Mouse (Mus musculus): ENCODE measurements around the gene Pinlyp. TPM values are rescaled to one million over a fixed set of nuclear protein-coding genes. Genes with fewer than 3 reads are reported as not detected.

Gene Pinlyp
- 0.44 TPM in 1 of 2 replicates, not detected in the other for polyA plus RNA-seq (2012; ENCODE audit: low replicate concordance)

DNA sequence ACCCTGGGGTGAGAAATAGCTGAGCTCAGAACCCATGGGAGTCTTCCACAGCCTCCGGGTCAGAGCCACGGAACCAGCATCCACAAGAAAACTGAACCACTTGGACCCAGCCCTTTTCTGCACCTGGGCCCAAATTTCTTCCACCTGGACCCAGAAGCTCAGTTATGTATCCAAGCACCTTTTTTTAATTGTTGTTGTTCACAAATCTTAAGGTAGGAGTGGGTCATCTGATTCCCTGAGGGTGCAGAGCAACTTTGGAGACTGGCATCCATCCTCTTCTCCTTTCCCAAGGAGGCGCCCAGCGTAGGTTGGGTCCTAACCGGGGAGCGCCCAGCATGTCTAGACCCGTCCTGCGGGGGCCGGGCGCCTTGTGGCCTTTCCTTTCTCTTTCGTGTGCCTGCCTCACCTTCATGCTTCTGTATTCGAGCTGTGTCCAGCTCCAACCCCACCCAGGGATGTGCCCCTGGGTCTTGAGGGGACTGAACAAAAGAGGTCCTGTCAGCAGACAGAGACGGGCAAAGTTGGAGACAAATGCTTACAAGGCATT lies at the start of gene Pinlyp, which contains the start of gene Xrcc1:
Gene Pinlyp (minus strand): TSS at position 51 of the 547 bp plus-strand sequence.
Gene Xrcc1 (plus strand): TSS at position 222 of the 547 bp plus-strand sequence.

DNA sequence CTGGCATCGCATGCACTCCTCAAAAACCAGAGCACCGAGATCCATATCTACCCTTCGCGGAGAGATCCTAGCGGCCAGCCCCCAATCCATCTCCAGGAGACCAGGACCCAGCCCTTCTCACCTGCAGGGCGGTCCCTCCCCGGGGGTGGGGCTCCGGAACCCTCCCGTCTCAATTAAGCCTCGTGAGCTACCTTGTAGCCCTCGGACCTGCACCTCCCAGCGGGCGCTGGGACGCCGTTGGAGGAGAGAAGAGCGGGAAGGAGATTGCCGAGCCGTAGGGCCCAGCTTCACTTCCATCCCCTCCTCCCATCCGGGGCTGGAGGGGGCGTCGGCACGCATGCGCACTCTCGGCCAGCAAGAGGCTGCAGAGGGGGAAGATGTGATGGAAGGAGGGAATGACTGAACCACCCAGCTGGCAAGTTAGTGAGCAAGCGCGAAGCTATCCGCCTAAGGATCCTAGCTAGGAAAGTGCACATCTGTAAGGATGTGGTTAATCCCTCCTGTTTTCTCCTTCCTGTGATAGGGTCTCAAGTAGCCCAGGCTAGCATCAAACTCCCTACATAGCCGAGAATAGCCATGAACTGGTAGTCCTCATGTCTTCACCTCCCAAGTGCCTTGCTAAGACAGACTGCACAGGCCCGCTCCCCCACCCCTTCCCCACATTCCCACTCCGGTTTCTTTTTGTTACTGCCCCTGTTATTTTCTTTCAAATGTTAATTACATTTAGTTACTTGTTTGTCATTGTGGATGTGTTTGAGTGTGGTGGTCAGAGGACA lies 41.6 kb upstream of the Pinlyp start, which contains the start of the genes Ethe1 and Zfp575:
Gene Ethe1 (plus strand): TSS at position 214 of the 776 bp plus-strand sequence.
Gene Zfp575 (minus strand): TSS at position 312 of the 776 bp plus-strand sequence.

DNA sequence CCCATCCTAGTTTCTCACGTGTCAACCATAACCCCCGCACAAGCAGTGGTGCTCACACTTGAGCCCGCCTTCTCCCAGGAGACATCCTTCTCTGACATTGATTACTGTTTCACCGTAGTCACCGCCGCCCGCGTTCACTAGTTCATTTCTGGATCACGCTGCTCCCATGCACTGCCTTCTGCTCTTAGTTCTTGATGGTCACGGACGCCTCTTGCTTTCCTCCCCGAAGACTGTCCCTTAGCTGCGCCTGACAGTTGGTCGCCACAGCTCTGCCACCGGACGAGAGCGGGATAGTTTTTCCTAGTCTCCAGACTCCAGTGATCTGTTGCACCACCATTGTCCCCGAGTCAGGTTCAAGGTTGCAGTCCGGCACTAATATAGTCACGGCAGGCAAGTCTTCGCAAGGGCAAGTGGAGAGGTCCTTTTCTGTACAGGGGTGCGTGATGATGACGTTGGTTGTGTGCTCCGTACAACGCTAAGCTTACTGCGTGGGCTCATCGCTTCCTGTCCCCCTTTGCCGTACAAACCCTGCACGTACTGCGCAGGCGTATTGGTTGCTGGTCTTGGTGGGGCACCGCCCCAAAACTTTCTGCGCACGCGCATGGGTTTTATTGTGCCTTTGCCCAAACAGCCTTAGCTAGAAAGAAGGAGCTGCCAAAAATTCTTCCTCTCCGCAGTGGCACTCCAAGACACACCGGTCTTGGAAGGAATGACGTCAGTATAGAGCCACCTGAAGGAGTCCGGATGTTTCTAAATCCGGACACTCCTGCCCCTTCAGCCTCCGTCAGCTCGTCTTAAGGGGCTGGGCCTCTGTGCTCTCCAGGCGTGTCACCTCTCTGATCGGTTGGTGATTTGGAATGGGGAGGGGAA lies 15.6 kb downstream of the Pinlyp start, which contains the start of gene Irgq:
Gene Irgq (plus strand): TSS at position 628 of the 870 bp plus-strand sequence.

DNA sequence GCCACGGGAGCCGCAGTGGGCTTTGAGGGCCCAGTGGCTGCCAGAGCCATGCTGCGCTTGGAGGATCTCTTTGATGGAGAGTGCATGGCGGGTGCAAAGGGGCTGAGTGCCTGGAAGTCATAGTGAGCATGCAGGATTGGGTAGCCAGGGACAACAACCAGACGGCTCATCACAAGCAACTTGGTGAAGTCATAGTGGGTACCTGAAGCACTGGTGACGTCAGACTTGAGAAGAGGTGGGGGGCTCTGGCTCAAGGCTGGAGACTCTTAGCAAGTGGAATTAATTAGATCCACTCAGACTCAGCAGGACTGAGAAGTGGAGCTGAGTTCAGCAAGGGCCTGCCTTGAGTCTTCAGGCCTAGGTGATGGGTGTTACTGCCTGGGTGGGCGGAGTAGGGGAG lies 33.6 kb downstream of the Pinlyp start, which contains the start of gene AC161166.1:
Gene AC161166.1 (minus strand): TSS at position 101 of the 400 bp plus-strand sequence.

DNA sequence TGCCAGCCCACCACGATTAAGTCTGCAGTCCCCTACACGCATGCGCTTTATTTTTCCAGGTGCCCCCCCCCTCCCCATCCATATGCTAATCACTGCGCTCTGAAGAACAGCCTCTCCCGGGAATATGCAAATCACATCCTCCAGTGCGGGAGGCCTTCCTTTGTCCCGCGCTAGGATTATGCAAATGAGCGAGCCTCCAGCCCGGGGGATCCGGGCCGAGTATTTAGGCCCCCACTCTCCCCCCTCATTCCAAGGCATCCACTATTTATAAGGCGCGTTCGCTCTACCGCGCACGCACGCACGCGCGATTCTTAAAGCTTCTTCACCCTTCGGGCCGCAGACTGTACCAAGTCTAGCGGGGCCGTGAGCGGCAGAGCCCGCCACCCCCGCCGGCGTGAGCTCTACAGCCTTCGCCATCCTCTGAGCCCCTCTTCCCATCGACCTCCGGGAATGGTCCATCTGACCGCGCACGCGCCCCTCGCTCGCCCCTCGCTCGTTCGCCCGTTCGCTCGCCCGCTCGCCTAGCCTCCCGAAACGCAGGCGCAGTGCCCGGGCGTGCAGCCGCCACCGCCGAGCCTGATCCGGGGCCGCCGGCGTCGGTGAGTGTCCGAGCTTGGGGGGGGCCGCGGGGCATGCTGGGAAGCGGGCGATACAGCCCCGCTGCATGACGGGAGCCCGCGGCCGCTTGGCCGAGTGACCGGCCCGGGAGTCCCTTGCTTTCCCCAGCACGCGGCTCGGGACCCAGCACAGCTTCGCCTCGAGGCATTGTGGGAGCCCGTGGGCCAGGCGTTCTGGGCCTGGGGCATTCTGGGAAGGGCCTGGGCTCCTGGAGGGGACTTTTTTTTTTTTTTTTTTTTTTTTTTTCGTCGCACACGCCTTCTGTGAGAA lies 38.8 kb downstream of the Pinlyp start, which contains the start of gene Zfp428:
Gene Zfp428 (plus strand): TSS at position 169 of the 888 bp plus-strand sequence.

Other genes starting within 250 kb of the Pinlyp start
- gene Zfp61, start 244.9 kb downstream of the Pinlyp start, polyA plus RNA-seq (2012; ENCODE audit: low replicate concordance) = 1.5 and 4.7 TPM in 2 replicates
- gene Zfp94, start 229.5 kb downstream of the Pinlyp start, polyA plus RNA-seq (2012; ENCODE audit: low replicate concordance) = 3.9 and 7.2 TPM in 2 replicates
- not detected in 2 replicates for gene Tescl, start 212.2 kb downstream of the Pinlyp start, polyA plus RNA-seq (2012; ENCODE audit: low replicate concordance)
- not detected in 2 replicates for gene Lypd5, start 196.9 kb downstream of the Pinlyp start, polyA plus RNA-seq (2012; ENCODE audit: low replicate concordance)
- gene Kcnn4, start 175.9 kb downstream of the Pinlyp start, polyA plus RNA-seq (2012; ENCODE audit: low replicate concordance) = 79.8 and 80.4 TPM in 2 replicates
- 61.7 and 154 TPM in 2 replicates for gene Smg9, start 146.5 kb downstream of the Pinlyp start, polyA plus RNA-seq (2012; ENCODE audit: low replicate concordance)
- not detected in 2 replicates for gene Irgc1, start 93.8 kb downstream of the Pinlyp start, polyA plus RNA-seq (2012; ENCODE audit: low replicate concordance)
- 117 and 298 TPM in 2 replicates for gene Plaur, start 83.6 kb downstream of the Pinlyp start, polyA plus RNA-seq (2012; ENCODE audit: low replicate concordance)
- gene Cadm4, start 64.1 kb downstream of the Pinlyp start, polyA plus RNA-seq (2012; ENCODE audit: low replicate concordance) = 2.0 and 2.4 TPM in 2 replicates
- gene Zfp428, start 39.1 kb downstream of the Pinlyp start, polyA plus RNA-seq (2012; ENCODE audit: low replicate concordance) = 7.0 and 19.2 TPM in 2 replicates
- not detected in 2 replicates for gene AC161166.1, start 33.7 kb downstream of the Pinlyp start, polyA plus RNA-seq (2012; ENCODE audit: low replicate concordance)
- 12.8 and 24.4 TPM in 2 replicates for gene Irgq, start 15.4 kb downstream of the Pinlyp start, polyA plus RNA-seq (2012; ENCODE audit: low replicate concordance)
- 98.5 and 301 TPM in 2 replicates for gene Xrcc1, start 171 bp upstream of the Pinlyp start, polyA plus RNA-seq (2012; ENCODE audit: low replicate concordance)
- gene Ethe1, start 41.4 kb upstream of the Pinlyp start, polyA plus RNA-seq (2012; ENCODE audit: low replicate concordance) = 18.7 and 25.3 TPM in 2 replicates
- gene Zfp575, start 41.5 kb upstream of the Pinlyp start, polyA plus RNA-seq (2012; ENCODE audit: low replicate concordance) = 0.53 and 2.1 TPM in 2 replicates
- gene Phldb3, start 64.6 kb upstream of the Pinlyp start, polyA plus RNA-seq (2012; ENCODE audit: low replicate concordance) = 14.0 and 33.6 TPM in 2 replicates
- 0.09 TPM in 1 of 2 replicates, not detected in the other for gene Lypd3, start 90.4 kb upstream of the Pinlyp start, polyA plus RNA-seq (2012; ENCODE audit: low replicate concordance)
- 0.11 TPM in 1 of 2 replicates, not detected in the other for gene Tex101, start 130.6 kb upstream of the Pinlyp start, polyA plus RNA-seq (2012; ENCODE audit: low replicate concordance)
- not detected in 2 replicates for gene BC049730, start 163.1 kb upstream of the Pinlyp start, polyA plus RNA-seq (2012; ENCODE audit: low replicate concordance)
- gene Gm4763, start 180.8 kb upstream of the Pinlyp start, polyA plus RNA-seq (2012; ENCODE audit: low replicate concordance) = not detected in 2 replicates
- 13.0 and 17.4 TPM in 2 replicates for gene Cd177, start 214.2 kb upstream of the Pinlyp start, polyA plus RNA-seq (2012; ENCODE audit: low replicate concordance)
- gene Ceacam10, start 231.1 kb upstream of the Pinlyp start, polyA plus RNA-seq (2012; ENCODE audit: low replicate concordance) = 0.33 and 0.85 TPM in 2 replicates